Comparison of ENCODE assay signal across 10 mouse cellular contexts in genomic region chr10:49788914-49789313, GRCm38 (mm10). TPM values are rescaled to one million over a fixed set of nuclear protein-coding genes. Genes with fewer than 3 reads are reported as not detected.
DNase-seq lines count a peak whose midpoint lies in the region; ATAC-seq and TF ChIP-seq lines count a peak whose summit lies in the region.
"Had no signal": no experiment of that assay in that cellular context is flagged by ENCODE, and none has a peak within 500 bp of the region (broad histone marks: within the 10 kb centered on the region; RNA-seq: fewer than 3 reads in every experiment).

No protein-coding gene starts in this region.

- no peak for TF ChIP-seq EP300 in heart, postnatal 0 days (IDR thresholded peaks at IDR 0.05; ENCODE audit: low read depth)

- H3K9me3 ChIP-seq in heart, postnatal 0 days (replicated peaks; ENCODE audit: control insufficient read depth, low read length): no peaks in the 10 kb centered on the region
- no peaks in the 10 kb centered on the region for H3K9me3 ChIP-seq in hindbrain, embryonic 14.5 days (ENCODE audit: control insufficient read depth, low read length)
- H3K9me3 ChIP-seq in midbrain, embryonic 14.5 days (ENCODE audit: control insufficient read depth, low read length): no peaks in the 10 kb centered on the region

- peak overlapping the region; percentile 51 for H3K4me3 ChIP-seq in heart, postnatal 0 days (ENCODE audit: low read depth, low read length)
- H3K4me3 ChIP-seq in hindbrain, embryonic 14.5 days (replicated peaks; ENCODE audit: low read length): peak overlapping the region; percentile 80
- H3K4me3 ChIP-seq in midbrain, embryonic 14.5 days (replicated peaks; ENCODE audit: low read depth, low read length): peak overlapping the region; percentile 82

- TF ChIP-seq CTCF in heart, postnatal 0 days (IDR thresholded peaks at IDR 0.05; ENCODE audit: low read depth): no peak

- no peak overlapping the region for H3K27ac ChIP-seq in heart, postnatal 0 days (ENCODE audit: low read depth)
- H3K27ac ChIP-seq in hindbrain, embryonic 14.5 days: peak overlapping the region; percentile 93
- peak overlapping the region; percentile 93 for H3K27ac ChIP-seq in midbrain, embryonic 14.5 days (replicated peaks; ENCODE audit: low read depth, low read length)

- H3K9ac ChIP-seq in heart, postnatal 0 days (replicated peaks; ENCODE audit: low read depth, low read length): no peak overlapping the region
- peak overlapping the region; percentile 87 for H3K9ac ChIP-seq in hindbrain, embryonic 14.5 days
- H3K9ac ChIP-seq in midbrain, embryonic 14.5 days (replicated peaks; ENCODE audit: low read length): peak overlapping the region; percentile 94

- H3K4me1 ChIP-seq in heart, postnatal 0 days (ENCODE audit: control insufficient read depth, insufficient read depth): no peaks in the 10 kb centered on the region
- peaks cover 25% of the 10 kb centered on the region for H3K4me1 ChIP-seq in hindbrain, embryonic 14.5 days (replicated peaks; ENCODE audit: control insufficient read depth, insufficient read depth, low read length)
- H3K4me1 ChIP-seq in midbrain, embryonic 14.5 days (ENCODE audit: control insufficient read depth, insufficient read depth, low read length): peaks cover 15% of the 10 kb centered on the region; the same call in 1 of the 2 replicates

- 12% methylated on average over 5 of the region's 5 CpGs for WGBS in heart, postnatal 0 days
- WGBS in hindbrain, embryonic 14.5 days: 4% methylated on average over 5 of the region's 5 CpGs
- WGBS in midbrain, embryonic 14.5 days: 7% methylated on average over 5 of the region's 5 CpGs

- no peak for DNase-seq in heart, postnatal 0 days (ENCODE audit: low spot score)
- DNase-seq in heart, postnatal 4 days: no peak
- peak; percentile 55 for DNase-seq in embryo, embryonic 10.5 days (ENCODE audit: low spot score)
- DNase-seq in hindbrain, embryonic 14.5 days (ENCODE audit: low spot score): peak; percentile 36
- DNase-seq in midbrain, embryonic 14.5 days: peak; percentile 58
- no peak for DNase-seq in frontal cortex, adult 2 months (ENCODE audit: extremely low spot score in 1 of 2, low spot score in 1 of 2)
- DNase-seq in testis, postnatal 10 days (ENCODE audit: low spot score): no peak
- DNase-seq in spleen, adult 18-20 months: no peak
- DNase-seq: lung, postnatal 36 days had no signal

- peak overlapping the region; percentile 76 for H3K4me2 ChIP-seq in heart, postnatal 0 days (ENCODE audit: low read depth, low read length)
- H3K4me2 ChIP-seq in hindbrain, embryonic 14.5 days (replicated peaks): peak overlapping the region; percentile 59
- H3K4me2 ChIP-seq in midbrain, embryonic 14.5 days (ENCODE audit: low read length): peak overlapping the region; percentile 60

- H3K27me3 ChIP-seq in heart, postnatal 0 days (ENCODE audit: control insufficient read depth, insufficient read depth, low read length): peaks cover 17% of the 10 kb centered on the region
- H3K27me3 ChIP-seq in hindbrain, embryonic 14.5 days (ENCODE audit: control insufficient read depth, insufficient read depth, low read length): no peaks in the 10 kb centered on the region
- no peaks in the 10 kb centered on the region for H3K27me3 ChIP-seq in midbrain, embryonic 14.5 days (ENCODE audit: control insufficient read depth, insufficient read depth, low read length)

- no peak for ATAC-seq in heart, postnatal 0 days (ENCODE audit: insufficient read depth, low read depth)
- ATAC-seq in hindbrain, embryonic 14.5 days (ENCODE audit: low FRiP score): peak; percentile 68
- peak; percentile 60 for ATAC-seq in midbrain, embryonic 14.5 days (ENCODE audit: low FRiP score, low TSS enrichment)

- no peaks in the 10 kb centered on the region for H3K36me3 ChIP-seq in heart, postnatal 0 days (replicated peaks; ENCODE audit: control insufficient read depth, insufficient read depth, low read length)
- no peaks in the 10 kb centered on the region for H3K36me3 ChIP-seq in hindbrain, embryonic 14.5 days (replicated peaks; ENCODE audit: control insufficient read depth, insufficient read depth)
- no peaks in the 10 kb centered on the region for H3K36me3 ChIP-seq in midbrain, embryonic 14.5 days (ENCODE audit: control insufficient read depth, insufficient read depth, low read length)

RNA-seq across cellular contexts. Expression of gene Grik2, which starts 0.3 kb away (rescaled TPM):
- 0.15 and 5.6 TPM in 2 replicates for total RNA-seq in heart, postnatal 0 days (2014; rRNA removed; ENCODE audit: low replicate concordance)
- 0.30 and 0.48 TPM in 2 replicates for polyA plus RNA-seq in heart, postnatal 0 days (2015; fragmentation: Nextera tagmentation; extraction: Ambion mirVana)
- 1 to 10 TPM in 1 of 2 experiments, under 1 TPM in 1; 0.91 to 1.2 TPM for total RNA-seq in heart, postnatal 4 days (2021)
- polyA plus RNA-seq in hindbrain, embryonic 14.5 days (2014; fragmentation: Nextera tagmentation; extraction: Ambion mirVana): 43.2 and 45.5 TPM in 2 replicates
- 44.3 and 45.2 TPM in 2 replicates for polyA plus RNA-seq in midbrain, embryonic 14.5 days (2014; fragmentation: Nextera tagmentation; extraction: Ambion mirVana)
- polyA plus RNA-seq in frontal cortex, adult 2 months (2012; rRNA removed): 40.7 and 46.7 TPM in 2 replicates
- total RNA-seq: MEL had no signal

Comparison
In these comparisons a context has a peak if more than half of its experiments do, and no peak if none do; other contexts are left out.
1. DNase-seq: peak in embryo, embryonic 10.5 days (single experiment), hindbrain, embryonic 14.5 days (single experiment) and midbrain, embryonic 14.5 days (single experiment); none in heart, postnatal 0 days (single experiment), heart, postnatal 4 days (single experiment), frontal cortex, adult 2 months (0 of 2), testis, postnatal 10 days (single experiment) and spleen, adult 18-20 months (0 of 2).
2. RNA of gene Grik2, which starts 0.3 kb away (polyA plus RNA-seq): 40.7 to 46.7 TPM in frontal cortex, adult 2 months, 43.2 to 45.5 TPM in hindbrain, embryonic 14.5 days and 44.3 to 45.2 TPM in midbrain, embryonic 14.5 days; 0.30 to 0.48 TPM in heart, postnatal 0 days; every median in the first group is over 10 times any median in the second.
3. Peak in every context shown above with its lines, with median percentiles within 50 percentile points of each other: H3K4me2 ChIP-seq and H3K4me3 ChIP-seq.